Mouse (Mus musculus): ENCODE results near the gene Cct6b.
"Not testable (repeated sequence)": the region's sequence is repeated elsewhere in the genome, so short reads cannot be mapped to it uniquely, and the experiment has no call there.

- not testable (repeated sequence) for TF ChIP-seq POLR2A (IDR thresholded peaks at IDR 0.05; ENCODE audit: control insufficient read depth, low read depth, low read length); CTCF (IDR thresholded peaks at IDR 0.05; ENCODE audit: control insufficient read depth, insufficient read depth, insufficient replicate concordance, low read depth, low read length)
Observed at GRCm38 (mm10) chr11:82694947-82695346, 69.2 kb downstream of the Cct6b start.
